In the genomic region with DNA sequence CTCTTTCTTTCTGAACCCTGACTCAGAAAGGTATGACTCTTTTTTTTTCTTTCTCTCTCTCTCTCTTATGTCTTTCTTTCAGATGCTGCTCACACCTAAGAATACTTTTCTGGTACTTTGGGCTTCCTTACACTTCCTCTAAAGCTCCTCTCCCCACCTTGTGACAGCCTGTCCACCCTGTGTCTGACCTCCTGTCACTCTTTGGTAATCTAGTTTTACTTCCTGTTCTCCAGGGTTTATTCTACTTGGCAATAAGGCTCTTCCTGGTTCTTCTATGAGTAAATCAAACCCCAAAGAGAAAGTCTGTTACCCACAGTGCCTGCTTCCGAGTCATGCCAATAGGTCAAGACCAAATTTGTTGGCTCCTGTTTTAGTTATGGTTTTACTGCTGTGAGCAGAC, we compare ENCODE assay signal across 18 mouse cellular contexts. TPM values are rescaled to one million over a fixed set of nuclear protein-coding genes. Genes with fewer than 3 reads are reported as not detected.
A peak's percentile ranks its signal among the peaks of the same experiment; 100 is the strongest.
DNase-seq lines count a peak whose midpoint lies in the region; ATAC-seq and TF ChIP-seq lines count a peak whose summit lies in the region.
"Had no signal": no experiment of that assay in that cellular context is flagged by ENCODE, and none has a peak within 500 bp of the region (broad histone marks: within the 10 kb centered on the region; RNA-seq: fewer than 3 reads in every experiment).

No protein-coding gene starts in this region.

- no peak for ATAC-seq in lung, postnatal 0 days
- peak; percentile 86 for ATAC-seq in megakaryocyte, adult 5-6 weeks (ENCODE audit: poor library complexity, severe bottlenecking)
- ATAC-seq: forebrain, embryonic 16.5 days had no signal

- TF ChIP-seq EP300 in lung, postnatal 0 days (IDR thresholded peaks at IDR 0.05): no peak

- H3K9me3 ChIP-seq in lung, postnatal 0 days (ENCODE audit: low read length): no peaks in the 10 kb centered on the region
- H3K9me3 ChIP-seq: embryonic facial prominence, embryonic 12.5 days; forebrain, embryonic 12.5 days; G1E; hindbrain, embryonic 10.5 days had no signal

- no peak for TF ChIP-seq POLR2A in bone marrow macrophage, adult 2 months (IDR thresholded peaks at IDR 0.05; ENCODE audit: borderline replicate concordance, low read depth, low read length)

- H3K27me3 ChIP-seq in lung, postnatal 0 days (replicated peaks; ENCODE audit: insufficient read depth, low read length): no peaks in the 10 kb centered on the region
- H3K27me3 ChIP-seq: embryonic facial prominence, embryonic 12.5 days; forebrain, embryonic 12.5 days; heart, embryonic 12.5 days had no signal

- no peaks in the 10 kb centered on the region for H3K4me1 ChIP-seq in lung, postnatal 0 days (ENCODE audit: insufficient read depth, low read depth, low read length)
- peaks cover 28% of the 10 kb centered on the region for H3K4me1 ChIP-seq in bone marrow macrophage, adult 2 months (ENCODE audit: control insufficient read depth, insufficient read depth, low read length)
- H3K4me1 ChIP-seq: embryonic facial prominence, embryonic 12.5 days; forebrain, embryonic 12.5 days; heart, embryonic 12.5 days; hindbrain, embryonic 10.5 days had no signal

- DNase-seq in lung, postnatal 0 days (ENCODE audit: low spot score): peak; percentile 27
- no peak for DNase-seq in lung, postnatal 4 days
- DNase-seq in thymus, postnatal 25 days: no peak
- no peak for DNase-seq in cerebellum, adult 9-11 months
- DNase-seq in adrenal gland, adult 18-20 months (ENCODE audit: low spot score in 2 of 2): no peak
- DNase-seq: adrenal gland, postnatal 10 days; cerebellum, adult 11-12 months; cerebellum, postnatal 10 days; gastrocnemius, postnatal 10 days had no signal

- no peak overlapping the region for H3K27ac ChIP-seq in lung, postnatal 0 days (ENCODE audit: low read length)
- H3K27ac ChIP-seq in bone marrow macrophage, adult 2 months (ENCODE audit: insufficient read depth, low read depth, low read length): peak overlapping the region; percentile 42
- H3K27ac ChIP-seq: embryonic facial prominence, embryonic 12.5 days; forebrain, embryonic 12.5 days; hindbrain, embryonic 10.5 days; hindbrain, embryonic 14.5 days had no signal

- H3K4me2 ChIP-seq in lung, postnatal 0 days (replicated peaks; ENCODE audit: low read depth, low read length): no peak overlapping the region
- H3K4me2 ChIP-seq: embryonic facial prominence, embryonic 12.5 days; forebrain, embryonic 12.5 days; heart, embryonic 12.5 days; hindbrain, embryonic 14.5 days had no signal

- 89% methylated on average over 1 of the region's 1 CpGs for whole genome bisulfite sequencing in lung, postnatal 0 days

- H3K36me3 ChIP-seq in lung, postnatal 0 days (ENCODE audit: insufficient read depth, low read length): no peaks in the 10 kb centered on the region
- H3K36me3 ChIP-seq: embryonic facial prominence, embryonic 12.5 days; forebrain, embryonic 12.5 days; G1E; heart, embryonic 12.5 days; hindbrain, embryonic 10.5 days had no signal

- no peak overlapping the region for H3K4me3 ChIP-seq in lung, postnatal 0 days (ENCODE audit: low read depth, low read length)
- no peak overlapping the region for H3K4me3 ChIP-seq in bone marrow macrophage, adult 2 months (ENCODE audit: insufficient read depth, low read length)
- H3K4me3 ChIP-seq: embryonic facial prominence, embryonic 12.5 days; forebrain, embryonic 12.5 days; heart, embryonic 12.5 days; hindbrain, embryonic 10.5 days had no signal

- no peak for TF ChIP-seq CTCF in lung, postnatal 0 days (IDR thresholded peaks at IDR 0.05)
- no peak for TF ChIP-seq CTCF in bone marrow macrophage, adult 2 months (IDR thresholded peaks at IDR 0.05; ENCODE audit: low read depth, low read length)

- H3K9ac ChIP-seq in lung, postnatal 0 days (replicated peaks; ENCODE audit: low read depth): no peak overlapping the region
- H3K9ac ChIP-seq: embryonic facial prominence, embryonic 12.5 days; forebrain, embryonic 12.5 days; heart, embryonic 12.5 days; hindbrain, embryonic 14.5 days had no signal

RNA-seq across cellular contexts. Expression of gene Tmsb10, which starts 25.6 kb away (rescaled TPM):
- 2,084 and 2,244 TPM in 2 replicates for polyA plus RNA-seq in lung, postnatal 0 days (2015; fragmentation: Nextera tagmentation; extraction: Ambion mirVana)
- 394 and 410 TPM in 2 replicates for polyA plus RNA-seq in bone marrow macrophage, adult 2 months (2012; ENCODE audit: insufficient read depth, insufficient read length, missing spikeins)
- total RNA-seq in megakaryocyte, adult 5-6 weeks (2015): 3,978 and 3,999 TPM in 2 replicates
- 2,780 and 3,394 TPM in 2 replicates for total RNA-seq in megakaryocyte, adult 5-6 weeks (2017)
- total RNA-seq in adrenal gland, adult 18-20 months (2021): 100 to 1,000 TPM; 151 to 215 TPM

RNA-seq across cellular contexts. Expression of gene Kcmf1, which starts 33.2 kb away (rescaled TPM):
- polyA plus RNA-seq in lung, postnatal 0 days (2015; fragmentation: Nextera tagmentation; extraction: Ambion mirVana): 43.0 and 47.6 TPM in 2 replicates
- 73.8 and 76.3 TPM in 2 replicates for polyA plus RNA-seq in bone marrow macrophage, adult 2 months (2012; ENCODE audit: insufficient read depth, insufficient read length, missing spikeins)
- 81.0 and 110 TPM in 2 replicates for total RNA-seq in megakaryocyte, adult 5-6 weeks (2015)
- total RNA-seq in megakaryocyte, adult 5-6 weeks (2017): 100 and 110 TPM in 2 replicates
- total RNA-seq in adrenal gland, adult 18-20 months (2021): 100 to 1,000 TPM in 1 of 2 experiments, 10 to 100 TPM in 1; 95.6 to 101 TPM

Comparison
In these comparisons a context has a peak if more than half of its experiments do, and no peak if none do; other contexts are left out.
1. RNA of gene Tmsb10, which starts 25.6 kb away (total RNA-seq): 2,780 to 3,999 TPM in megakaryocyte, adult 5-6 weeks; 151 to 215 TPM in adrenal gland, adult 18-20 months; every median in the first group is over 10 times any median in the second.